ENCODE assay signal across 25 mouse cellular contexts in the genomic region with DNA sequence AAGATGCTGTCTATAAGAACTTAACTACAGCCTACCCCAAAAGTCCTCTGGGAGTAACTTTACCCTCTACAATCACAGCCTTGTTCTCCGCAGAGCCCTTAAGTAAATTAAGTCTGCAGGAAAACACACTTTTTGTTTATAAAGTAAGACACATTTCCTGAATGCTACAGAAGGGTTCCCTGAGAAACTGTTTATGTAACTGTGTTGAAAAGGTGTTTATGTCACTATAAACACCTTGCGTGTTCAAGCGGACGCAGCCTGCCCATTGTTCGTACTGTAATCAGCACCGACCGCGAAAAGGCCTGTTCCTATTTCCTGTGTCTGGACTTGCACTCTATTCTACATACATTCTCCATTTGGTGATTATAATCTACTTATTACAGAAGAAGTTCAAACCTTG.
DNase-seq lines count a peak whose midpoint lies in the region; ATAC-seq and TF ChIP-seq lines count a peak whose summit lies in the region.
"Had no signal": no experiment of that assay in that cellular context is flagged by ENCODE, and none has a peak within 500 bp of the region (broad histone marks: within the 10 kb centered on the region; RNA-seq: fewer than 3 reads in every experiment).

No protein-coding gene starts in this region.

- H3K36me3 ChIP-seq in embryonic facial prominence, embryonic 11.5 days (replicated peaks; ENCODE audit: control insufficient read depth, insufficient read depth, low read depth, low read length), result no peaks in the 10 kb centered on the region
- H3K36me3 ChIP-seq in embryonic facial prominence, embryonic 10.5 days (replicated peaks), result no peaks in the 10 kb centered on the region
- no peaks in the 10 kb centered on the region for H3K36me3 ChIP-seq in lung, embryonic 14.5 days (ENCODE audit: insufficient read depth)
- H3K36me3 ChIP-seq in limb, embryonic 10.5 days, result no peaks in the 10 kb centered on the region
- H3K36me3 ChIP-seq in stomach, postnatal 0 days (ENCODE audit: control insufficient read depth, insufficient read depth, low read length), result no peaks in the 10 kb centered on the region
- H3K36me3 ChIP-seq: embryonic facial prominence, embryonic 12.5 days; heart, embryonic 10.5 days; heart, embryonic 13.5 days; hindbrain, embryonic 12.5 days; hindbrain, embryonic 15.5 days had no signal

- no peaks in the 10 kb centered on the region for H3K27me3 ChIP-seq in embryonic facial prominence, embryonic 11.5 days (ENCODE audit: control insufficient read depth, insufficient read depth, low read length)
- H3K27me3 ChIP-seq in embryonic facial prominence, embryonic 10.5 days (replicated peaks; ENCODE audit: low read depth, poor library complexity, severe bottlenecking), result no peaks in the 10 kb centered on the region
- no peaks in the 10 kb centered on the region for H3K27me3 ChIP-seq in lung, embryonic 14.5 days (ENCODE audit: insufficient read depth, low read length)
- no peaks in the 10 kb centered on the region for H3K27me3 ChIP-seq in limb, embryonic 10.5 days (ENCODE audit: low read depth, poor library complexity, severe bottlenecking)
- no peaks in the 10 kb centered on the region for H3K27me3 ChIP-seq in stomach, postnatal 0 days (ENCODE audit: control insufficient read depth, insufficient read depth, low read length)
- H3K27me3 ChIP-seq: embryonic facial prominence, embryonic 12.5 days; forebrain, embryonic 13.5 days; heart, embryonic 13.5 days; hindbrain, embryonic 12.5 days; hindbrain, embryonic 15.5 days had no signal

- H3K4me3 ChIP-seq in embryonic facial prominence, embryonic 11.5 days (ENCODE audit: low read depth, low read length), result no peak overlapping the region
- H3K4me3 ChIP-seq in embryonic facial prominence, embryonic 10.5 days, result no peak overlapping the region
- H3K4me3 ChIP-seq in lung, embryonic 14.5 days (ENCODE audit: low read depth, low read length), result no peak overlapping the region
- no peak overlapping the region for H3K4me3 ChIP-seq in limb, embryonic 10.5 days
- H3K4me3 ChIP-seq in stomach, postnatal 0 days (ENCODE audit: low read depth, low read length), result no peak overlapping the region
- H3K4me3 ChIP-seq: embryonic facial prominence, embryonic 12.5 days; erythroblast, embryonic 14.5 days; forebrain, embryonic 13.5 days; heart, adult 2 months; heart, embryonic 10.5 days; heart, embryonic 13.5 days; hindbrain, embryonic 12.5 days; hindbrain, embryonic 15.5 days had no signal

- TF ChIP-seq CTCF in lung, embryonic 14.5 days (IDR thresholded peaks at IDR 0.05; ENCODE audit: low read depth), result no peak
- no peak for TF ChIP-seq CTCF in stomach, postnatal 0 days (IDR thresholded peaks at IDR 0.05; ENCODE audit: low read depth)

- peak; percentile 39 for DNase-seq in embryonic facial prominence, embryonic 11.5 days (ENCODE audit: low spot score)
- no peak for DNase-seq in embryonic facial prominence, embryonic 10.5 days (ENCODE audit: low spot score)
- DNase-seq in lung, embryonic 14.5 days, result peak; percentile 59
- DNase-seq in lung, postnatal 36 days, result no peak
- no peak for DNase-seq in limb, embryonic 10.5 days (ENCODE audit: low spot score)
- peak; percentile 22 for DNase-seq in stomach, postnatal 0 days (ENCODE audit: low spot score)
- DNase-seq in embryo, embryonic 10 days (ENCODE audit: low spot score), result no peak
- DNase-seq: adrenal gland, adult 2 months; adrenal gland, postnatal 14 days; cerebellum, adult 11 months; cerebellum, adult 2 months; cerebellum, adult 9-11 months; cerebellum, postnatal 25 days; embryo, embryonic 11 days; forebrain, postnatal 0 days; gastrocnemius, postnatal 25 days; heart, adult 2 months had no signal

- H3K4me1 ChIP-seq in embryonic facial prominence, embryonic 11.5 days (ENCODE audit: control insufficient read depth, insufficient read depth, low read length), result no peaks in the 10 kb centered on the region
- peaks cover 29% of the 10 kb centered on the region for H3K4me1 ChIP-seq in embryonic facial prominence, embryonic 10.5 days
- no peaks in the 10 kb centered on the region for H3K4me1 ChIP-seq in lung, embryonic 14.5 days (ENCODE audit: insufficient read depth)
- H3K4me1 ChIP-seq in limb, embryonic 10.5 days, result peaks cover 24% of the 10 kb centered on the region
- H3K4me1 ChIP-seq in stomach, postnatal 0 days (replicated peaks; ENCODE audit: control insufficient read depth, insufficient read depth), result no peaks in the 10 kb centered on the region

- no peak for ATAC-seq in embryonic facial prominence, embryonic 11.5 days (replicated peaks; ENCODE audit: insufficient number of reproducible peaks, low FRiP score, low TSS enrichment, low read depth)
- ATAC-seq in lung, embryonic 14.5 days (ENCODE audit: insufficient read depth), result no peak
- ATAC-seq in stomach, postnatal 0 days (ENCODE audit: low FRiP score, low TSS enrichment), result no peak
- ATAC-seq in activated CD4-positive, CD25-positive, alpha-beta regulatory T cell, adult 4 months, result no peak
- ATAC-seq: forebrain, embryonic 13.5 days; forebrain, postnatal 0 days had no signal

- H3K9me3 ChIP-seq in embryonic facial prominence, embryonic 11.5 days (replicated peaks; ENCODE audit: control insufficient read depth, low read length), result no peaks in the 10 kb centered on the region
- no peaks in the 10 kb centered on the region for H3K9me3 ChIP-seq in embryonic facial prominence, embryonic 10.5 days
- no peaks in the 10 kb centered on the region for H3K9me3 ChIP-seq in lung, embryonic 14.5 days (ENCODE audit: low read depth, low read length)
- H3K9me3 ChIP-seq in limb, embryonic 10.5 days (replicated peaks), result no peaks in the 10 kb centered on the region
- H3K9me3 ChIP-seq in stomach, postnatal 0 days (ENCODE audit: control insufficient read depth, low read length), result no peaks in the 10 kb centered on the region
- H3K9me3 ChIP-seq: embryonic facial prominence, embryonic 12.5 days; forebrain, embryonic 13.5 days; heart, embryonic 10.5 days; heart, embryonic 13.5 days; hindbrain, embryonic 12.5 days; hindbrain, embryonic 15.5 days had no signal

- H3K4me2 ChIP-seq in embryonic facial prominence, embryonic 11.5 days (ENCODE audit: low read depth, low read length), result no peak overlapping the region
- H3K4me2 ChIP-seq in lung, embryonic 14.5 days, result no peak overlapping the region
- no peak overlapping the region for H3K4me2 ChIP-seq in stomach, postnatal 0 days (replicated peaks; ENCODE audit: low read depth)
- H3K4me2 ChIP-seq: embryonic facial prominence, embryonic 12.5 days; forebrain, embryonic 13.5 days; heart, embryonic 13.5 days; hindbrain, embryonic 12.5 days; hindbrain, embryonic 15.5 days had no signal

- H3K27ac ChIP-seq in embryonic facial prominence, embryonic 11.5 days (replicated peaks; ENCODE audit: low read depth, low read length), result no peak overlapping the region
- H3K27ac ChIP-seq in embryonic facial prominence, embryonic 10.5 days (replicated peaks), result no peak overlapping the region
- H3K27ac ChIP-seq in lung, embryonic 14.5 days (ENCODE audit: low read depth), result 0 out of 2 replicates have a peak overlapping the region, but pooled peaks have one; percentile 24
- H3K27ac ChIP-seq in limb, embryonic 10.5 days, result peak overlapping the region; percentile 12; the same call in 1 of the 2 replicates
- H3K27ac ChIP-seq in stomach, postnatal 0 days (replicated peaks), result no peak overlapping the region
- H3K27ac ChIP-seq: embryonic facial prominence, embryonic 12.5 days; forebrain, embryonic 13.5 days; heart, adult 2 months; heart, embryonic 10.5 days; heart, embryonic 13.5 days; hindbrain, embryonic 12.5 days; hindbrain, embryonic 15.5 days had no signal

- 73% methylated on average over 8 of the region's 8 CpGs for WGBS in embryonic facial prominence, embryonic 11.5 days
- 75% methylated on average over 8 of the region's 8 CpGs for WGBS in embryonic facial prominence, embryonic 10.5 days
- 65% methylated on average over 8 of the region's 8 CpGs for WGBS in lung, embryonic 14.5 days
- 77% methylated on average over 8 of the region's 8 CpGs for WGBS in limb, embryonic 10.5 days
- WGBS in stomach, postnatal 0 days, result 43% methylated on average over 8 of the region's 8 CpGs

- no peak for TF ChIP-seq EP300 in stomach, postnatal 0 days (optimal IDR thresholded peaks at IDR 0.05)

- H3K9ac ChIP-seq in embryonic facial prominence, embryonic 11.5 days (replicated peaks; ENCODE audit: low read length), result no peak overlapping the region
- no peak overlapping the region for H3K9ac ChIP-seq in lung, embryonic 14.5 days
- no peak overlapping the region for H3K9ac ChIP-seq in stomach, postnatal 0 days (ENCODE audit: low read length)
- H3K9ac ChIP-seq: embryonic facial prominence, embryonic 12.5 days; forebrain, embryonic 13.5 days; forebrain, postnatal 0 days; heart, embryonic 13.5 days; hindbrain, embryonic 12.5 days; hindbrain, embryonic 15.5 days had no signal

Comparison
In these comparisons a context has a peak if more than half of its experiments do, and no peak if none do; other contexts are left out.
1. DNase-seq: peak in embryonic facial prominence, embryonic 11.5 days (single experiment), lung, embryonic 14.5 days (single experiment) and stomach, postnatal 0 days (single experiment); none in embryonic facial prominence, embryonic 10.5 days (single experiment), lung, postnatal 36 days (single experiment), limb, embryonic 10.5 days (single experiment) and embryo, embryonic 10 days (single experiment).
2. H3K27ac ChIP-seq: peak in lung, embryonic 14.5 days (single experiment) and limb, embryonic 10.5 days (single experiment); none in embryonic facial prominence, embryonic 11.5 days (single experiment), embryonic facial prominence, embryonic 10.5 days (single experiment) and stomach, postnatal 0 days (single experiment).